Mouse (Mus musculus): ENCODE data around the gene Gipc3.

The Gipc3 gene

GRCm38 (mm10) chr10:81285694-81286450 lies 57.2 kb downstream of the Gipc3 start:
- DNase-seq (ENCODE audit: extremely low spot score, low read depth, low spot score), result peak; percentile 60
